Mouse (Mus musculus): ENCODE measurements around the gene Epp13. TPM values are rescaled to one million over a fixed set of nuclear protein-coding genes. Genes with fewer than 3 reads are reported as not detected.
"Not testable (repeated sequence)": the region's sequence is repeated elsewhere in the genome, so short reads cannot be mapped to it uniquely, and the experiment has no call there.

Gene Epp13
- polyA plus RNA-seq, 1 experiment from 2014 or later: not detected

- 58% methylated on average over 11 of the region's 11 CpGs for WGBS
- no peak overlapping the region for H3K9ac ChIP-seq (ENCODE audit: low read depth, low read length)
- no peak for ATAC-seq
Observed at GRCm38 (mm10) chr7:6244361-6245292, 7.9 kb upstream of the Epp13 start.

DNA sequence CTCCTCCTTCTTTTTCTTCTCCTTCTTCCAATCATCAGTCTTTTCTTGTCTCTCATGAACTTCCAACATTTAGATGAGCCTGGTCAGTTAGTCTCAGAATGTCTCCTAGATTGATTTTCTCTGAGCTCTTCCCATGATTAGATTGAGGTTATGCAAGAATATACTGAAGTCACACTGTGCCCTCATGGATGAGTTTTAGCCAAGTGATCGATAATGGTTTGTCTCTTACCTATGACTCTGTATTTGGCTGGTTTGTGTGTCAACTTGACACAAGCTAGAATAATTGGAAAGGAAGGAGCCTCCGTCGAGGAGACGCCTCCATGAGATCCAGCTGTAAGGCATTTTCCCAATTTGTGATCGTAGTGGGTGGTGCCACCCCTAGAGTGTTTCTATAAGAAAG, 1.9 kb downstream of the Epp13 start:
- 87% methylated on average over 5 of the region's 5 CpGs for WGBS
- no peak overlapping the region for H3K9ac ChIP-seq (ENCODE audit: low read depth, low read length)
- H3K4me2 ChIP-seq (ENCODE audit: low read length): no peak overlapping the region
- 0 out of 2 replicates have a peak, but pooled peaks cover 3% of the 10 kb centered on the region for H3K9me3 ChIP-seq (ENCODE audit: control insufficient read depth, low read length)
- ATAC-seq: no peak
- no peaks in the 10 kb centered on the region for H3K4me1 ChIP-seq (ENCODE audit: control insufficient read depth, insufficient read depth, low read depth, low read length)
- no peaks in the 10 kb centered on the region for H3K27me3 ChIP-seq (replicated peaks; ENCODE audit: control insufficient read depth, insufficient read depth, low read length)
- no peaks in the 10 kb centered on the region for H3K36me3 ChIP-seq (ENCODE audit: control insufficient read depth, insufficient read depth, low read length)
- no peak overlapping the region for H3K27ac ChIP-seq (ENCODE audit: low read depth, low read length)
- no peak overlapping the region for H3K4me3 ChIP-seq (ENCODE audit: low read length)

More at GRCm38 (mm10) chr7:6244361-6245292, 7.9 kb upstream of the Epp13 start:
- Histone ChIP-seq H3K4me3 (ENCODE audit: low read length) (no peak overlapping the region), H3K4me1 (ENCODE audit: control insufficient read depth, insufficient read depth, low read depth, low read length) (no peaks in the 10 kb centered on the region), H3K9me3 (ENCODE audit: control insufficient read depth, low read length) (no peaks in the 10 kb centered on the region), H3K27ac (ENCODE audit: low read depth, low read length) (no peak overlapping the region), H3K4me2 (ENCODE audit: low read length) (no peak overlapping the region), H3K27me3 (replicated peaks; ENCODE audit: control insufficient read depth, insufficient read depth, low read length) (no peaks in the 10 kb centered on the region), H3K36me3 (ENCODE audit: control insufficient read depth, insufficient read depth, low read length) (no peaks in the 10 kb centered on the region)

DNA sequence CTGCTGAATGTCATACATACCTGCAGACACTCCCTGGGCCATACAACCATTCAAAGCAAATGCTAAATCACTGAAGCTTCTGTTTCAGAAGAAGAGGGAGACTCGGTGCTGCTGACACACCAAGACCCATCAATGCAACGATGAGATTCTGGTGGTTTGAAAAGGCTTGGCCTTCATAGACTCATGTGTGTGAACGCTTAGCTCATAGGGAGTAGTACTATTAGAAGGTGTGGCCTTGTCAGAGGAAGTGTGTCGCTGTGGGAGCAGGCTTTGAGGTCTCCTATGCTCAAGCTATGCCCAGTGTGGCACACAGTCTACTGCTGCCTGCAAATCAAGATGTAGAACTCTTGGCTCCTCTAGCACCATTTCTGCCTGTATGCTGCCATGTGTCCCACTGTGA, 4.9 kb downstream of the Epp13 start:
- Histone ChIP-seq H3K4me1 (ENCODE audit: control insufficient read depth, insufficient read depth, low read depth, low read length) (no peaks in the 10 kb centered on the region), H3K27ac (ENCODE audit: low read depth, low read length) (no peak overlapping the region), H3K36me3 (ENCODE audit: control insufficient read depth, insufficient read depth, low read length) (no peaks in the 10 kb centered on the region), H3K4me2 (ENCODE audit: low read length) (no peak overlapping the region), H3K4me3 (ENCODE audit: low read length) (no peak overlapping the region), H3K27me3 (replicated peaks; ENCODE audit: control insufficient read depth, insufficient read depth, low read length) (no peaks in the 10 kb centered on the region), H3K9me3 (ENCODE audit: control insufficient read depth, low read length) (0 out of 2 replicates have a peak, but pooled peaks cover 3% of the 10 kb centered on the region), H3K9ac (ENCODE audit: low read depth, low read length) (no peak overlapping the region)
- WGBS: 88% methylated on average over 4 of the region's 4 CpGs
- ATAC-seq: no peak

- 31% methylated on average over 16 of the region's 16 CpGs for WGBS
- ATAC-seq: no peak
- H3K4me1 ChIP-seq (ENCODE audit: control insufficient read depth, insufficient read depth, low read depth, low read length): no peaks in the 10 kb centered on the region
Observed at GRCm38 (mm10) chr7:6258232-6259220, 6.0 kb downstream of the Epp13 start.

GRCm38 (mm10) chr7:6260004-6260403, 7.5 kb downstream of the Epp13 start:
- not testable (repeated sequence) for H3K27me3 ChIP-seq (replicated peaks; ENCODE audit: control insufficient read depth, insufficient read depth, low read length)
- 50% methylated on average over 2 of the region's 2 CpGs for WGBS

More at GRCm38 (mm10) chr7:6258232-6259220, 6.0 kb downstream of the Epp13 start:
- H3K9me3 ChIP-seq (ENCODE audit: control insufficient read depth, low read length): no peaks in the 10 kb centered on the region
- no peak overlapping the region for H3K4me2 ChIP-seq (ENCODE audit: low read length)
- H3K4me3 ChIP-seq (ENCODE audit: low read length): no peak overlapping the region
- no peak overlapping the region for H3K27ac ChIP-seq (ENCODE audit: low read depth, low read length)
- H3K9ac ChIP-seq (ENCODE audit: low read depth, low read length): no peak overlapping the region
- no peaks in the 10 kb centered on the region for H3K36me3 ChIP-seq (ENCODE audit: control insufficient read depth, insufficient read depth, low read length)
- H3K27me3 ChIP-seq (replicated peaks; ENCODE audit: control insufficient read depth, insufficient read depth, low read length): no peaks in the 10 kb centered on the region

DNA sequence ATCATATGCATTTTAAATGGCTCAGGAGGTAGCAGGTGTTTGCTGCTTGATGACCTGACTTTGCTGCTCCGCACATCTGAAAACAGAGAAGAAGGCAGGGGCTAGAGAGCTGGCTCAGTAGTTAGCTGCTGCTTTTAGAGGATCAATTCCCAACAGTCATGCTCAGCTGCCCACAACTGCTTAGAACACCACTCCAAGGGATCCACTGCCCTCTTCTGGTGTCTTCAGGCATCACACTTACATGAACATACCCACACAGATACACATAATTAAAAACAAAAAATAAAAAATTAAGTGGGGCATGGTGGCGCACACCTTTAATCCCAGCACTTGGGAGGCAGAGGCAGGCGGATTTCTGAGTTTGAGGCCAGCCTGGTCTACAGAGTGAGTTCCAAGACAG, 9.6 kb downstream of the Epp13 start:
- H3K36me3 ChIP-seq (ENCODE audit: control insufficient read depth, insufficient read depth, low read length): no peaks in the 10 kb centered on the region
- no peak overlapping the region for H3K27ac ChIP-seq (ENCODE audit: low read depth, low read length)
- H3K9me3 ChIP-seq (ENCODE audit: control insufficient read depth, low read length): no peaks in the 10 kb centered on the region
- H3K4me2 ChIP-seq (ENCODE audit: low read length): no peak overlapping the region
- ATAC-seq: no peak
- no peak overlapping the region for H3K4me3 ChIP-seq (ENCODE audit: low read length)
- WGBS: 82% methylated on average over 3 of the region's 3 CpGs
- no peaks in the 10 kb centered on the region for H3K4me1 ChIP-seq (ENCODE audit: control insufficient read depth, insufficient read depth, low read depth, low read length)
- no peak overlapping the region for H3K9ac ChIP-seq (ENCODE audit: low read depth, low read length)
- no peaks in the 10 kb centered on the region for H3K27me3 ChIP-seq (replicated peaks; ENCODE audit: control insufficient read depth, insufficient read depth, low read length)

More at GRCm38 (mm10) chr7:6260004-6260403, 7.5 kb downstream of the Epp13 start:
- ATAC-seq; H3K9me3 ChIP-seq (ENCODE audit: control insufficient read depth, low read length); H3K9ac ChIP-seq (ENCODE audit: low read depth, low read length); H3K27ac ChIP-seq (ENCODE audit: low read depth, low read length); H3K36me3 ChIP-seq (ENCODE audit: control insufficient read depth, insufficient read depth, low read length); H3K4me2 ChIP-seq (ENCODE audit: low read length); H3K4me3 ChIP-seq (ENCODE audit: low read length); H3K4me1 ChIP-seq (ENCODE audit: control insufficient read depth, insufficient read depth, low read depth, low read length): not testable (repeated sequence)

DNA sequence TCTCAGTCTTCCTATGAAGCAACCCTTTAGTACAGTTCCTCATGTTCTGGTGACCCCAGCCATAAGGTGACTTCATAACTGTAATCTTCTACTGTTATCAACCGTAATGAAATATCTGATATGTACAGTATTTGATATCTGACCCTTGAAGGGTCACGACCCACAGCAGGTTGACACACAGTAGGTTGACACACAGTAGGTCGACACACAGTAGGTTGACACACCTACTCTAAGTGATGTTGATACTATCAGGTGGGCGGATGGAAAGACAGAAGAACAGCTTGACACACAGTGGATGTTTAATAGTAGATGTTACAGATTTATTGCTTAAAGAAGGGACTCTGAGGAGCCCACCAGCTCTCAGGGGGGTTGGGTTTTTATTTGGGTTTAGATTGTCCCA, 10.5 kb downstream of the Epp13 start:
- 90% methylated on average over 4 of the region's 4 CpGs for WGBS
- Histone ChIP-seq H3K27me3 (replicated peaks; ENCODE audit: control insufficient read depth, insufficient read depth, low read length) (no peaks in the 10 kb centered on the region), H3K4me3 (ENCODE audit: low read length) (no peak overlapping the region), H3K4me1 (ENCODE audit: control insufficient read depth, insufficient read depth, low read depth, low read length) (no peaks in the 10 kb centered on the region), H3K36me3 (ENCODE audit: control insufficient read depth, insufficient read depth, low read length) (no peaks in the 10 kb centered on the region), H3K9me3 (ENCODE audit: control insufficient read depth, low read length) (no peaks in the 10 kb centered on the region), H3K9ac (ENCODE audit: low read depth, low read length) (no peak overlapping the region), H3K4me2 (ENCODE audit: low read length) (no peak overlapping the region), H3K27ac (ENCODE audit: low read depth, low read length) (no peak overlapping the region)
- ATAC-seq: no peak

DNA sequence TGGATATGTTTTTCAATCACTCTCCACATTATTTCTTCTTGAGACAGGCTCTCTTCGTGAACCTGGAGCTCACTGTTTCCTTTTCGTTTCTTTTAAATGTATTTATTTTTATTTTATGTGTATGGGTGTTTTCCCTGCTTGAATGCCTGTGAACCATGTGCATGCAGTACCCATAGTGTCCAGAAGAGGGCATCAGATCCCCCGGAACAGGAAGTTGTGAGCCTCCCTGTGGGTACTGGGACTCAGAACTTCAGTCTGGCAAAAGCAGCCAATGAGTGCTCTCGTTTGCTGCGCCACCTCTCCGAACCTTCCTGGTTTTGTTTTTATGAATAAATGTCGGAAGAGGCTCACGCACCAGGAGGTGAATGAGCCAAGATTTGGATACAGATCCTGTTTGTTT, 13.2 kb downstream of the Epp13 start:
- Histone ChIP-seq H3K27ac (ENCODE audit: low read depth, low read length) (no peak overlapping the region), H3K27me3 (replicated peaks; ENCODE audit: control insufficient read depth, insufficient read depth, low read length) (no peaks in the 10 kb centered on the region), H3K4me2 (ENCODE audit: low read length) (no peak overlapping the region), H3K4me1 (ENCODE audit: control insufficient read depth, insufficient read depth, low read depth, low read length) (no peaks in the 10 kb centered on the region), H3K9me3 (ENCODE audit: control insufficient read depth, low read length) (no peaks in the 10 kb centered on the region), H3K36me3 (ENCODE audit: control insufficient read depth, insufficient read depth, low read length) (no peaks in the 10 kb centered on the region), H3K9ac (ENCODE audit: low read depth, low read length) (no peak overlapping the region), H3K4me3 (ENCODE audit: low read length) (no peak overlapping the region)
- ATAC-seq: no peak
- 67% methylated on average over 8 of the region's 8 CpGs for WGBS

GRCm38 (mm10) chr7:6277906-6278305, 25.4 kb downstream of the Epp13 start:
- H3K4me3 ChIP-seq (ENCODE audit: low read length): no peak overlapping the region
- no peaks in the 10 kb centered on the region for H3K4me1 ChIP-seq (ENCODE audit: control insufficient read depth, insufficient read depth, low read depth, low read length)
- 59% methylated on average over 3 of the region's 3 CpGs for WGBS
- no peaks in the 10 kb centered on the region for H3K36me3 ChIP-seq (ENCODE audit: control insufficient read depth, insufficient read depth, low read length)
- no peaks in the 10 kb centered on the region for H3K9me3 ChIP-seq (ENCODE audit: control insufficient read depth, low read length)
- no peak overlapping the region for H3K9ac ChIP-seq (ENCODE audit: low read depth, low read length)
- H3K4me2 ChIP-seq (ENCODE audit: low read length): no peak overlapping the region
- H3K27me3 ChIP-seq (replicated peaks; ENCODE audit: control insufficient read depth, insufficient read depth, low read length): no peaks in the 10 kb centered on the region
- H3K27ac ChIP-seq (ENCODE audit: low read depth, low read length): no peak overlapping the region
- ATAC-seq: no peak
